Mouse (Mus musculus): ENCODE measurements around the gene Gm49333.

Gene Gm49333

DNA sequence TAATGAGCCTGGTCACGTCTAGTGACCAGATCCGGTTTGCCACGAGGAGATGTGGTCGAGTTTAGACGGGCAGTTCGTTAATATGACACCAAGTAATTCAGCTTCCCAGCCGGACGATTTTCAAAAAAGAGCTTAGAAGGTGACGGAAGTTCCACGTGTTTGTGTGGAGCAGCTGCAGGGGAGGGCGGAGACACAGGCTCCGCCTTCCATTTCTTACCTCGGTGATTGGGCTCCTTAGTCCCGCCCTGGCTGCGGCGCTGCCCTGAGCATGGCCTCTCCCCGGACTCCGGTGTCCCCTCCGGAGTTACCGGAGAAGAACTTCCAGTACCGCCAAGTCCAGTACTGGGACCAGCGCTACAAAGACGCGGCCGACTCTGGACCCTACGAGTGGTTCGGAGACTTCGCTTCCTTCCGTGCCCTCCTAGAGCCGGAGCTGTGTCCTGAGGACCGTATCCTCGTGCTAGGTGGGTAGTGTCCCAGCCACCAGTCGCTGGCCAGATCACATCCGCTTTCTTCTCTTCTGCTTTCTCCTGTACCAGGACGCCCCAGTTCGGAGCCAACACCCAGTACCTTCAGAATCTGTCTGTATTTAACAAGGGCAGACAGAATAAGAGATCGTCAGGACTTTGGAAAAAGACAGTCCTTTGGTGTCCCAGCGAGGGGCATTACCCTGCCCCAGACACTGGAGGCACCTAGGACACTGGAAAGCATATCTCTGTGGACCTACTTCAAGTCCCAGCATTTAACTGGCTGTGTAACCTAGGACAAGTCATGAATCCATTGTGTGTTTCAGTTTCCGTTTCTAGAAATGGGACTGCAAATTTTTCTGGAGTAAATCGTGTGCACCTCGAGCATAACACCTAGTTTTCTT, at the start of gene Gm49333, which contains the start of the genes Eef1akmt4 and Alg3:
TSS of gene Gm49333 (plus strand) at position 254 of the 871 bp plus-strand sequence.
TSS of gene Eef1akmt4 (plus strand) at position 237 of the 871 bp plus-strand sequence.
TSS of gene Alg3 (minus strand) at position 379 of the 871 bp plus-strand sequence.
- DNase-seq (ENCODE audit: low spot score), result peak; percentile 97

DNA sequence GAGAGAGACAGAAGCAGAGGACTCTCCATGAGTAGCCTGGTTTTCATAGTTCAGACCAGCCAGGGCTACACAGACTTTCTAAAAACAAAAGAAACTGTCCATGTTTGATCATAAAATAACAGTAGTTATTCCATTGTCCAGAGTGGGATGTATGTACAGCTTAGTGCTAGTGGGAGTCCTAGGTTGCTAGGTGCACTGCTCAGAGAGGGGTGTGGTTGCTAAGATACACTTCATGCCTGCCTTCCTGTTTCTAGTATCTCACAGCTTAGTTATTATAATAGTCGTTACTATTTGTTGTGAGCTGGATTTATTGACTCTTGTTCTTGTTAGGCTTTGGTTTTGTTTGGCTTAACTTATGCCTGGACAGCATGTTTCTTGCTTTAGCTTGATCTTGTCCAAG, 46.3 kb upstream of the Gm49333 start:
- no peak for DNase-seq (ENCODE audit: low spot score)

- peak; percentile 44 for DNase-seq (ENCODE audit: low spot score)
Measured at GRCm38 (mm10) chr16:20589366-20589938, 22.0 kb upstream of the Gm49333 start, which contains the start of gene Vwa5b2. Vwa5b2 (plus strand) TSS chr16:20589471.

DNA sequence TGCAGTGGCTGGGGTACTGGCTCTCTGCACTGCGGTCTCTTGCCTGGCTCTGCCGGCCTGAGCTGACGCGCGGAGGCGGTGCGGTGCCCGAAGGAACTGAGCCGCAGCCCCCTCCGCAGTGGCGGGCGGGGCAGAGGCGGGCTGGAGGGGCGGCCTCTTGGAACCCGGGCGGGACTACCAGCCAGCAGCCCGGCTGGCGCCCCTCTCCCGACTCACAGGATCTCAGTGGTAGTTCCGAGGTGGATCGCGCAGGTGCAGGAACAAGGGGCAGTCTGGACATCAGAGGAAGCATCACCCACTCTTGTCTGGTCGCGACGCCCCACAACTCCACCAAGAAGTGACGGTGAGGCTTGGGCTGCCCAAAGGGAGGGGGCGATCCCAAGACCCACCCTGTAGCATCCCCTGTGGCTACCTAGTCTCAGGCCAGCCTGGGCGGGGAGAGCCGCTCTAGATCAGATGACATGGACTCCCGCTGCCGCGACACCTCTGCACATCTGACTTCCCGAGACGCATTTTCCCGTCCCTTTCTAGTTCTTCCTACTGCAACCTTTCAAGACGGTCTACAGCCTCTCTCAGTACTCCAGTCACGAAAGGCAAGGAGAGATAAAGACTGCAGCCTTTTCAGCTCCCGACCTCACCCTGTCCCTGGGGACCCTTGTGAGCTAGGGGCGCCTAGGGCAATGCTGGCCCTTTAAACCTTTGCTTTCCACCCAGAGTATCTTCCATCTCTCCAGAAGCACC, 21.3 kb upstream of the Gm49333 start:
- DNase-seq (ENCODE audit: low spot score), result peak; percentile 57

DNA sequence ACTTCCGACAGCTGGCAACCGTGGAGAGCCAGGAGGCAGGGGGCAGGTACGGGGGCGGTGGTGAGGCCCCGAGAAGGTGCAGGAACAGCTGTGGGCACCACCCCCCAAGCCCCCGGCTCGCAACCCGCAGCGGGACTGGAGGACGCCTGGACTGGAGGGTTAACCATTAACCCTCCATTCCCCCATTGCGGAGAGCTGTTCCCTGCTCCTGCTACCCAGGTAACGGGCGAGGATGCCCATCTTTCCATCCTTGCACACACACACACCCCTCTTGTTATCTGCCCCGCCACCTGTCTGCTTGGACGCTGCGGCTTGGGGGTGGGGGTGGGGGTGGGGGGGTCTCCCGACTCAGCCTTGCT, 20.8 kb upstream of the Gm49333 start:
- no peak for DNase-seq (ENCODE audit: low spot score)

DNA sequence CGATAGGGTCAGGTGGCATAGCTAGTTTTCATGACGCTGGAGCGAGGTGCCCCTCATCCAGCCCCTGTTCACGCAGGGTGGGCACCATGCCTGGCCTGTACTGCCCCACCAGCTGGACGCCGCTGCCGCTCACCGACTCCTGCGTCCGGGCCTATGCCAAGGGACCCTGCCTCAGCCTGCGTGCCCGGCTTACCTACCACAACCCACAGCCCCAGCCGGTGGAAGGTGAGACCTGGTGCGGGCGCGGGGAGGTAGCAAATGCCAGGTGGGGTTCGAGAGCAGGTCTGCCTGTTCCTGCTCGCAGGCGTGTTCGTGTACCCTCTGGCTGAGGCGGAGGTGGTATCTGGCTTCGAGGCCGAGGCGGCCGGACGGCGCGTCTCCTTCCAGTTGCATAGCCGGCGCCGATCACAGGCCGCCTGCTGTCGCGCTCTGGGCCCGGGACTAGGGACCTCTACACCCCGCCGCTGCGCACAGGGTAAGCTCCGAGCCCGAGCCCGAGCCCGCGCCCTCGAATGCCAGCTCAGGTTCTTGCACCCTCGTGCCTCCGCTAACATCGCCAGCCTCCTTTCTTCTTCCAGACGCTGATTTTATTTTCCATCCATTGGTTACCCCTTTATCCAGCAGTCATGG, 20.2 kb upstream of the Gm49333 start:
- peak; percentile 48 for DNase-seq (ENCODE audit: low spot score)

GRCm38 (mm10) chr16:20595060-20595673, 16.2 kb upstream of the Gm49333 start:
- DNase-seq (ENCODE audit: low spot score), result no peak

- DNase-seq (ENCODE audit: low spot score), result no peak
Measured at GRCm38 (mm10) chr16:20595737-20596136, 15.7 kb upstream of the Gm49333 start.

DNA sequence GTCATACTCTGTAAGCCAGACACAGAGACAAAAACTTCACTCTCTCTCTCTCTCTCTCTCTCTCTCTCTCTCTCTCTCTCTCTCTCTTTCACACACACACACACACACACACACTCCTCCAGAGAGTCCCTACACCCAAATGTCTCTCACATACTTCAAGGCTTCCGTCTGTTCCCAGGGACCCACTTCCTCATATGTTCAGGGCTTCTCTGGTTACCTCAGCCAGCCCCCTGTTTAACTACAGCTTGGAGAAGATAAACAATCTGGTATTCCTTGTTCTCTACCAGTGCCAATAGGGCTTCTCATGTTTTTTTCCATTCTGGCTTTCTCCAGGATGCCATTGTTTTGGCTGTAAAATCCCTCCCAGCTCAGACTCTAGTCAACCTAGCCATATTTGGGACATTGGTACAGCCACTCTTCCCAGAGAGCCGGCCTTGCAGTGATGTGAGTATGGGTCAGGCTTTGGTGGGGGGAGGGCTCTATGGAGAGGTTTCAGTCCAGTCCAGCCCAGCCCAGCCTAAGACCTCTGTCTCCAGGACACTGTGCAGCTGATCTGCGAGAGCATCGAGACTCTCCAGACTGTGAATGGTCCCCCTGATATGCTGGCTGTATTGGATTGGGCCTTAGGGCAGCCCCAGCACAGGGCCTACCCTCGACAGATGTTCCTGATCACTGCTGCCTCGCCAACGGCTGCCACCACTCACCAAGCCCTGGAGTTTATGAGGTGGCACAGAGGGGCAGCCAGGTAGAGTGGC, 14.5 kb upstream of the Gm49333 start:
- DNase-seq (ENCODE audit: low spot score), result no peak

DNA sequence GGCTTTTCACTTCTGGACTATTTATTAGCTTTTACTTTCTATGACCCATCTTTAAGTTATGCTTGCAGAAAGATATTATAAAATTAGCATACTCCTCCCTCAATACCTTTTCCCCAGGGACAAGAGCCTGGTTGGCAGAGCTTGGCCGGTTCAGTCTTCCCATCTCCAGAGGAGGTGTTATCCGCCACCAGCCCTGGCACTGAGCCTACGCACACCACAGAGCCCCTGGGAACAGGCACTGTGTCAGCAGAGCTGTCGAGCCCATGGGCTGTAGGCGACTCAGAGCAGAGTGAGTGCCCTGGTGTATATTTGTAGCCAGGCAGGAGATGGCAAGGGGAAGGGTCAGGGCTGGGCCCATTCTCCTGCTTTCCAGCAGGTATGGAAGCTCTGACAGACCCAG, 10.9 kb upstream of the Gm49333 start:
- DNase-seq (ENCODE audit: low spot score), result no peak

GRCm38 (mm10) chr16:20604705-20605104, 6.7 kb upstream of the Gm49333 start:
- DNase-seq (ENCODE audit: low spot score), result no peak

GRCm38 (mm10) chr16:20610501-20611356, 681 bp upstream of the Gm49333 start:
- DNase-seq (ENCODE audit: low spot score), result peak; percentile 94

DNA sequence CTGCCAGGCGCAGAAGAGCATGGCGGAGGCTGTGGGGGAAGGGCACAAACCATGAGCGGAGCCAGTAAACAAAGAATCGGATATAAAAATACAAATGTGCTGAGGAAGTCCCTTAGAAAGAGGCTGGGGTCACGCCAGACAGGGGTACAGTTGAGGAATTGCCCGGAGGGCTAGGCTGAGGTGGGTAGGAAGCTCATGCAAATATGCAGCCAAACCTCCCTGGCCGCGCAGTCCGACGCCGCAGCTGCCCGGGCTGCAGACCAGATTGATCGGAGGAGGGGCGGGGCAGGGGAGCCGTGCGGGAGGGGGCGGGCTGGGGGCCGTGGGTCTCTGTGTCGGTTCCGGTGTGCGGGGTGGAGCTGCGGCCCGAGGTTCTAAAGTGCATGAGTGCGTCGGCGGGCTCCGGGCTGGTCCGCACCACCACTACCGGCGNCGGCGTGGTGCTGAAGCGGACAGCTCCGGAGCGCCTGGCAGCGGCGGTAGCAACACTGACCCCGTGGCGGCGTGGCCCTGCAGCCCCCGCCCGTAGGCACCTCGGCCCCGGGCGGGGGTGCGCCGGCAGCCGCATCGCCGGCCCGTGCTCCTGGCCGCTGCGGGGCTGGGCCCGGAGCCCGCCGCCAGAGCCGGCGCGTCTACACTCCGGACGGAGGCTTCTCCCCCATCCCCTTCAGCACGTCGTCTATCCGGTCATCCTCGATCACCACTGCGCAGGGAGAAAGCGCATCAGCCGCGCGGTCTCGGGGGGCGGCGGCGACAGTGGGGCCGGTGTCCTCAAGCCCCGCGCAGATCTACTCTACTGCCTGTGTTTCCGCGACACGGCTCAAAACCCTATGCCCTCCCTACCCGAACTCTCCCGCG, 8.4 kb downstream of the Gm49333 start:
- DNase-seq (ENCODE audit: low spot score), result peak; percentile 63

GRCm38 (mm10) chr16:20620399-20620735, 9.0 kb downstream of the Gm49333 start:
- no peak for DNase-seq (ENCODE audit: low spot score)

DNA sequence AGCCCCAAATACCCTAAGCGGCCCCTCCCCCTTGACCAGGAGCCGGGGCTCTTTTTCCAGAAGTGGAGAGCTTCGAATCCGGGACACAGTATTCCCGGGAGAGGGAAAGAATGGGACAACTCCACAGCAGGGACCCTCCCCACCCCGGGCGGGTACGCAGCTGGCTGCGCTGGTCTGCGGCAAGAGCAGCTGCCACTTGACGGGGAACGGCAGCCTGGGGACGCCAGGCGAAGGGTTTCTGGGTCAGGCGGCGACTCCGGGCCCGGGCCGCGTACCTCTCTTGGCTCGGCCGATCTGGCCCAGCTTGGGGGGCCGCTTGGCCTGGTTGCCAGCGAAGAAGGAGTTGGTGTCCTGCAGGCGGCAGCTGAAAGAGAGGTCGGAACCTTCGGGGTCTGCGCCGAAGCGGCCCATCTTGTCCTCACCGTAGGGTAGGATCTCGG, 9.4 kb downstream of the Gm49333 start:
- DNase-seq (ENCODE audit: low spot score), result peak; percentile 14

DNA sequence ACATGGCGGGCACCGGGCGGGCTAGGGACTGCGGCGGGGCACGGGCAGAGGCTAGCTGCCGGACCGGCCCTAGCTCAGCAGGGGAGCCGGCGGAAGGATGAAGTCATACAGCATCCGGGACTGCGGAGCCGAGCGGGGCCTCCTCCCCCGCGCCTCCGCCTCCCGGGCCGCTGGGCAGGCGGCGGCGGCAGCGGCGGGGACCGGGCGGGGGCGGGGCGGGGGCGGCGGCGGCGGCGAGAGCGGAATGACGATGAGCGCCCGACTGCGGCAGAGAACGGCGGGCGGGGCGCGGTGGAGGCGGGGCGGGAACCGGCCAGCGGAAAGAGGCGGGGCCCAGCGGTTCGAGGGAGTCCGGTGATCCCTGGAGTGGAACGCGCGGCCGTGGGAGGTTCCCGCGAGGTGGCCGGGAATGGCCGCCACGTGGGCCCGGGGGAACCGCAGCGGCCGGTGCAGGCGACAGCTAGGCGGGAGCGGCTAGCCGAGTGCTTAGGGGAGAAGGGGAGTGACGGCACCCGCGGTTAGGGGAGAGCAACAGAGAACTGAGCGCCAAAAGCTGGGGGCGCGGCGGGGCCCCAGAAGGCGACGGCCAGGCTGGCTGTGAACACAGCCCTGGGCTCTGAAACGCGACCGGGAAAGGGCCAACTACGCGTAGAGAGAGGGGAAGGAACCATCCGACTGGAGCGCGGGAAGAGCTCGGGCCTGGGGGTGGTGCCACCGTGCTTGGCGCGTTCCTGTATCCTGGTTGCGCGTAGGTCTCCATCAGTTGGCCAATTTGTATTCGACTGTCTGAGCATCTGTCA, 10.0 kb downstream of the Gm49333 start, which contains the start of gene Camk2n2:
TSS of gene Camk2n2 (minus strand) at position 97 of the 800 bp plus-strand sequence.
- peak; percentile 71 for DNase-seq (ENCODE audit: low spot score)

- peak; percentile 85 for DNase-seq (ENCODE audit: low spot score)
Measured at GRCm38 (mm10) chr16:20621991-20622685, 10.7 kb downstream of the Gm49333 start.

Data from embryo, embryonic 10 days (tissue).